Mouse (Mus musculus) myocyte (in vitro differentiated cells): Measurements from ENCODE around the gene Rnd2. TPM values are rescaled to one million over a fixed set of nuclear protein-coding genes. Genes with fewer than 3 reads are reported as not detected.
"Not testable (repeated sequence)": the region's sequence is repeated elsewhere in the genome, so short reads cannot be mapped to it uniquely, and the experiment has no call there.

Experiments used
- H3K27me3 ChIP-seq: one replicate; pipeline ENCODE4 v1.6.1; 2011; ENCODE audit not compliant: control insufficient read depth, insufficient read depth, insufficient read length
- H3K36me3 ChIP-seq: one replicate; pipeline ENCODE4 v1.6.1; 2011; ENCODE audit not compliant: control insufficient read depth, insufficient read depth
- H3K4me2 ChIP-seq: one replicate; pipeline ENCODE4 v1.6.1; 2011; ENCODE audit warnings: low read depth, control low read depth
- H3K4me3 ChIP-seq: one replicate; pipeline ENCODE4 v1.5.1; 2011; ENCODE audit warnings: mild to moderate bottlenecking, control low read depth, moderate library complexity
- H3K79me2 ChIP-seq: one replicate; pipeline ENCODE4 v1.6.1; 2011; ENCODE audit not compliant: control insufficient read depth, insufficient read depth
- H3ac ChIP-seq: one replicate; pipeline ENCODE4 v1.6.1; 2011; ENCODE audit not compliant: control insufficient read depth, insufficient read length
- CEBPB ChIP-seq: IDR thresholded peaks from 2 replicates; pipeline ENCODE4 v1.6.1; 2011; ENCODE audit warnings: mild to moderate bottlenecking, moderate library complexity; ENCODE audit not compliant: poor library complexity, insufficient read depth, severe bottlenecking
- E2F4 ChIP-seq: IDR thresholded peaks from one replicate; pipeline ENCODE4 v1.6.1; 2011; ENCODE audit warnings: mild to moderate bottlenecking, control low read depth, moderate library complexity; ENCODE audit not compliant: insufficient read depth
- MAX ChIP-seq: IDR thresholded peaks from one replicate; pipeline ENCODE4 v1.6.1; 2011; ENCODE audit warnings: low read depth, mild to moderate bottlenecking, control low read depth
- MYOD1 ChIP-seq, 3 experiments: IDR thresholded peaks; one replicate each; pipeline ENCODE4 v1.6.1; 2011; ENCODE audit warnings: control low read depth in 2 of 3, low read depth in 2 of 3, mild to moderate bottlenecking in 2 of 3, moderate library complexity in 1 of 3; ENCODE audit not compliant: insufficient read length in 2 of 3, control insufficient read depth in 1 of 3
- MYOG ChIP-seq, 3 experiments: IDR thresholded peaks; one replicate each; pipeline ENCODE4 v1.6.1; 2011; ENCODE audit warnings: control low read depth in 2 of 3, low read depth in 2 of 3, mild to moderate bottlenecking in 2 of 3; ENCODE audit not compliant: insufficient read length in 2 of 3, control insufficient read depth in 1 of 3, insufficient read depth in 1 of 3
- POLR2A ChIP-seq: IDR thresholded peaks from one replicate; pipeline ENCODE4 v1.6.1; 2011; ENCODE audit warnings: low read depth, mild to moderate bottlenecking, control low read depth, moderate library complexity; ENCODE audit not compliant: insufficient read length
- POLR2AphosphoS2 ChIP-seq: IDR thresholded peaks from one replicate; pipeline ENCODE4 v1.6.1; 2011; ENCODE audit warnings: low read depth, control low read depth; ENCODE audit not compliant: insufficient read length
- REST ChIP-seq: IDR thresholded peaks from one replicate; pipeline ENCODE4 v1.6.1; 2011; ENCODE audit warnings: mild to moderate bottlenecking, control low read depth, moderate library complexity; ENCODE audit not compliant: insufficient read depth, insufficient read length
- SRF ChIP-seq: IDR thresholded peaks from one replicate; pipeline ENCODE4 v1.6.1; 2011; ENCODE audit warnings: low read depth; ENCODE audit not compliant: control insufficient read depth, insufficient read length
- TCF12 ChIP-seq: IDR thresholded peaks from one replicate; pipeline ENCODE4 v1.6.1; 2011; ENCODE audit warnings: mild to moderate bottlenecking, control low read depth; ENCODE audit not compliant: poor library complexity, insufficient read depth, severe bottlenecking
- TCF3 ChIP-seq: IDR thresholded peaks from one replicate; pipeline ENCODE4 v1.6.1; 2011; ENCODE audit warnings: low read depth, control low read depth; ENCODE audit not compliant: insufficient read length
- USF1 ChIP-seq: IDR thresholded peaks from one replicate; pipeline ENCODE4 v1.6.1; 2011; ENCODE audit warnings: low read depth, mild to moderate bottlenecking, control low read depth, moderate library complexity
- polyA plus RNA-seq: library from polyadenylated mRNA; unstranded; fragments of >200 nt; fragmentation: generic; extraction: Trizol; gene quantifications from one replicate; pipeline ENCODE4 v1.2.1, GENCODE M21; 2012; ENCODE audit warnings: missing spikeins

The Rnd2 gene
- polyA plus RNA-seq, 1 experiment: 20.9 TPM

- H3K36me3 ChIP-seq: no peaks in the 10 kb centered on the region
- H3K4me2 ChIP-seq: no peak overlapping the region
- no peak overlapping the region for H3K4me3 ChIP-seq
- no peaks in the 10 kb centered on the region for H3K79me2 ChIP-seq
- no peak overlapping the region for H3ac ChIP-seq
- no peaks in the 10 kb centered on the region for H3K27me3 ChIP-seq
- no peak for TF ChIP-seq REST
- TF ChIP-seq TCF3: no peak
- no peak for TF ChIP-seq MYOD1 (IDR thresholded peaks at IDR 0.05; ENCODE audit: control insufficient read depth in 1 of 3, insufficient read length in 2 of 3, low read depth in 2 of 3)
- no peak for TF ChIP-seq USF1
- no peak for TF ChIP-seq SRF
- no peak for TF ChIP-seq POLR2AphosphoS2
- TF ChIP-seq CEBPB: no peak
- no peak for TF ChIP-seq MYOG (IDR thresholded peaks at IDR 0.05; ENCODE audit: control insufficient read depth in 1 of 3, insufficient read depth in 1 of 3, insufficient read length in 2 of 3, low read depth in 2 of 3)
- no peak for TF ChIP-seq MAX
- TF ChIP-seq E2F4: no peak
- TF ChIP-seq TCF12: no peak
- no peak for TF ChIP-seq POLR2A
Observed at GRCm38 (mm10) chr11:101474298-101474697, 9.5 kb downstream of the Rnd2 start.

- not testable (repeated sequence) for H3K4me2 ChIP-seq, H3ac ChIP-seq, H3K79me2 ChIP-seq, H3K27me3 ChIP-seq, H3K4me3 ChIP-seq, H3K36me3 ChIP-seq
Observed at GRCm38 (mm10) chr11:101476361-101476760, 11.6 kb downstream of the Rnd2 start.

- H3K79me2 ChIP-seq: no peaks in the 10 kb centered on the region
- H3K36me3 ChIP-seq: no peaks in the 10 kb centered on the region
- TF ChIP-seq MYOD1 (IDR thresholded peaks at IDR 0.05; ENCODE audit: control insufficient read depth in 1 of 3, insufficient read length in 2 of 3, low read depth in 2 of 3) (no peak), POLR2A (no peak), SRF (no peak)
- no peak overlapping the region for H3ac ChIP-seq
- no peaks in the 10 kb centered on the region for H3K27me3 ChIP-seq
- H3K4me3 ChIP-seq: no peak overlapping the region
- no peak overlapping the region for H3K4me2 ChIP-seq
Observed at GRCm38 (mm10) chr11:101477194-101477551, 12.4 kb downstream of the Rnd2 start.

- Histone ChIP-seq H3K4me3 (no peak overlapping the region), H3K36me3 (no peaks in the 10 kb centered on the region), H3K27me3 (no peaks in the 10 kb centered on the region), H3K4me2 (no peak overlapping the region), H3ac (no peak overlapping the region), H3K79me2 (no peaks in the 10 kb centered on the region)
- TF ChIP-seq TCF3 (no peak), SRF (no peak), POLR2AphosphoS2 (no peak), REST (no peak), MYOD1 (IDR thresholded peaks at IDR 0.05; ENCODE audit: control insufficient read depth in 1 of 3, insufficient read length in 2 of 3, low read depth in 2 of 3) (no peak), CEBPB (no peak), MAX (no peak), TCF12 (no peak), E2F4 (no peak)
Observed at GRCm38 (mm10) chr11:101477552-101478211, 12.9 kb downstream of the Rnd2 start.

GRCm38 (mm10) chr11:101479171-101479635, 14.4 kb downstream of the Rnd2 start:
- no peaks in the 10 kb centered on the region for H3K36me3 ChIP-seq
- H3K4me2 ChIP-seq: no peak overlapping the region
- no peaks in the 10 kb centered on the region for H3K27me3 ChIP-seq
- no peaks in the 10 kb centered on the region for H3K79me2 ChIP-seq
- no peak overlapping the region for H3K4me3 ChIP-seq
- H3ac ChIP-seq: no peak overlapping the region
- TF ChIP-seq E2F4: no peak
- TF ChIP-seq MYOD1 (IDR thresholded peaks at IDR 0.05; ENCODE audit: control insufficient read depth in 1 of 3, insufficient read length in 2 of 3, low read depth in 2 of 3): no peak
- TF ChIP-seq MYOG (IDR thresholded peaks at IDR 0.05; ENCODE audit: control insufficient read depth in 1 of 3, insufficient read depth in 1 of 3, insufficient read length in 2 of 3, low read depth in 2 of 3): no peak
- no peak for TF ChIP-seq TCF12
- TF ChIP-seq CEBPB: no peak
- TF ChIP-seq POLR2AphosphoS2: no peak
- TF ChIP-seq POLR2A: no peak
- TF ChIP-seq SRF: no peak
- TF ChIP-seq MAX: no peak
- TF ChIP-seq USF1: no peak
- TF ChIP-seq REST: no peak
- no peak for TF ChIP-seq TCF3
